Mouse (Mus musculus) frontal cortex, postnatal 25 days (tissue): ENCODE results near the gene Ntrk2.

Experiments
- DNase-seq, 2 experiments: peaks; one replicate each; pipeline ENCODE4 v3.0.0; 2022; ENCODE audit warnings: low spot score in 2 of 2

The Ntrk2 gene

DNA sequence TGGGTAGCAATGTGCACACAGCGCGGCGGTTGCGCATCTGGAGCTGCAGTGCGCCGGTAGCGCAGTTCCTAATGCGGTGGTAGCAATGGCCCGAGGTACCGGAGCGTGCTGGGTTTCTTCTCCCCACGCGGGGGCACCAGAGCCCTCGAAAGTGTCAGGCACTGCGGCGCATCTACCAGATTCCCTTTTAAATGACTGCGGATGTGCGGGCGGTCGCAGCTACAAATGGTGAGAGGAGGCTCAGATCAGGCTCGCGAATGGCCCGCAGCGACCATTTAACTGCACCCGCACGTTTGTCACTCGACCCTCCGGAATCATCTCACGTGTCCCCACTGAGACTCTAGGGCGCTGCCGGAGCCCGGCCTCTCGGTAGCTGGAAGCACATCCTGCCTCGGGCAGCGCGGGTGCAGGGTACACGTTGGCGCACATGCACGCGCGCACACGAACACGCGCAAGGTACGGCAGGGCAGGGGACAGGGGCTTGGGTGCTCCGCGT lies at the start of gene Ntrk2:
TSS of gene Ntrk2 (plus strand) at position 173 of the 496 bp plus-strand sequence.
- peak; percentile 88 to 91 for DNase-seq

DNA sequence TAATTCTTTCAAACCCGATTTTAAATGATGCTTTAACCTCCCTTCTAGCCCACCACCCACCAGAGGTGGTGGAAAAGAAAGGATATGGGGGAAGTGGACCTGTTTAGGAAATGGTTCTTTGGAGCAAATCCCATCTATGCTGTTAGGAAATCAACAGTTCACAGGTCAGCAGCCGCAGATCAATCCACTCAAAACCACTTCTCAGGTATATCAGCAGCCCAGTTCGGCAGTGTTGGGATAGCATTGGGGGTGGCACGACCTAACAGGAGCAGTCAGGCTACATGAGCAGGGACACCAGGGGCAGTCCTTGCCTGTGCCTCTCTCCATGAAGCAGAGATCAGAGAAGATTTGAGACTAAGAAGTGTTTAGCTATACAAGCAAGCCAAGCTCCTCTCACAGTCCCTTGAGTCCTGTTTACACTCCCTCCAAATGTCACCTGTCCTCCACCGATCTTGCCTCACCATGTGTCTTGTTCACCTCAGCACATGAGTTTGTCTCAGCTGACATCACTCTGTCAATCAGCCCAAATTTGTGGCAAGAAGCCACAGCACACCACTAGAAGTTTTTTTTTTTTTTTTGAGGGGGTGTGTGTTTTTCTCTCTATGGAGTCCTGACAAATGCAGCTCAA lies 45.3 kb upstream of the Ntrk2 start:
- DNase-seq = no peak

DNA sequence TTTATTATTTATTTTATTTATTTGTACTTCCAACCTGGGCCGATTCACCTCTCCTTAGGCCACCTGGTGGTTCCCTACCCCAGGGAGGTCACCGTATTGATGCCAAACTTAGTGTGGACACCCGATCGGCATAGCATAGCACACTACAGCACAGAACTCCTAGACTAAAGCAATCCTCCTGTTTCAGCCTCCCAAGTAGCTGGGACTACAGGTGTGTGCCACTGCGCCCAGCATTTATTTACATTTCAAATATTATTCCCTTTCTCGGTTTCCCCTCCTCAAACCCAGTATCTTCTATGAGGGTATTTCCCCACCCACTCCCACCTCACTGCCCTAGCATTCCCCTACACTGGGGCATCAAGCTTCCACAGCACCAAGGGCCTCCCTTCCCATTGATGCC lies 38.1 kb upstream of the Ntrk2 start:
- no peak for DNase-seq

- DNase-seq = no peak
These were observed 36.9 kb upstream of the Ntrk2 start for GRCm38 (mm10) chr13:58769438-58769837.

DNA sequence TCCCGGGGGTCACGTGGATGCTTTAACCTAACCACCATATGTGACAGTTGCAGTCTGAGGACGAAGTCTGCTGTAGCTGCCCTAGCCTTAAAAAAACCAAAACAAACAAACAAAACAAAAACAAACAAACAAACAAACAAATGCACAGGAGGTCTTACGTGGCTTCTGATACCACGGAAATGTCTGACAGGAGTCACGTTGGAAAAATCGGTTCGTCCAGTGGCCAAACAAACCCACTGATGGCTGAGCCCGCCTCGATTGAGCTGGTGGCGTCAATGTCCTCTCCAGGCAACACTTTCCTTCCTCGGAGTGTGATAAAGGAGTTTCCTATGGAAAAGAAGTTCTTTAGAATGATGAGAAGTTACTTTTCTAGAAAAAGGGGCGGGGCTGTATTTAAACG lies 27.1 kb upstream of the Ntrk2 start:
- no peak for DNase-seq

DNA sequence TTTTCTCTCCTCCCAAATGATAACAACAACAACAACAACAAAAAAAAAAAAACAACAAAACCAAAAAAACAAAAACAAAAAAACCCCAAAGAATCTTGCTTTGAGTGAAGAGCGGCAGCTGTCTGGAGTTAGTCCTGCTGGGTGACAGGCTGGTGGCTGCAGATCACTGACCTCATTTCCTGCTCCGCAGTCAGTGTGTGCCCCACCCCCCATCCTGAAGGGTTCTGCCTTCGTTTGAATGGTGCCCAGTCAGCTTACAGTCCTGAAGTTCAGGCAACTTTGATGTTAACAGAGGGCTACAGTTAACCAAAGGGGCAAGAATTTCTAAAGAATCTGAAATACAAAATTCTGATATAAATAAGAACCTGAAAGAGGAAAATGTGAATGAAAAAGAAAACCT lies 19.9 kb upstream of the Ntrk2 start:
- no peak for DNase-seq

GRCm38 (mm10) chr13:58790741-58791140 lies 15.6 kb upstream of the Ntrk2 start:
- DNase-seq = no peak

DNA sequence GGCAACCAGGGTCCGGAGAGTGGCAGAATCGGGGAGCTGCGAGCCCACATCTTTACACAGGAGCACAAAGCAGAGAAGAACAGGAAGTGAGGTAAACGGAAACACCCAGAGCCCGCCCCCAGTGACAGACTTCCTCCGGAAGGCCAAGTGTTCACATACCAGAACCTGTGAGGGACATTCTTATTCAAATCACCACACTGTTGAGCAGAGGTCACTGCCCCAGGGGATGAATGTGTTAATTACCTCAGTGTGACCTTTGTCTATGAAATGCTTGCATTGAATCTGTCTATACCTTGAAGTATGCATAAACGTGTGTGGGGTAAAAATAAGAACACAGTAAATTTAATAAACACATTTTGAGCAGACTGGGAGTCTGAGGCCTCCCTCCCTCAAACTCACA lies 9.0 kb upstream of the Ntrk2 start:
- DNase-seq = no peak

DNA sequence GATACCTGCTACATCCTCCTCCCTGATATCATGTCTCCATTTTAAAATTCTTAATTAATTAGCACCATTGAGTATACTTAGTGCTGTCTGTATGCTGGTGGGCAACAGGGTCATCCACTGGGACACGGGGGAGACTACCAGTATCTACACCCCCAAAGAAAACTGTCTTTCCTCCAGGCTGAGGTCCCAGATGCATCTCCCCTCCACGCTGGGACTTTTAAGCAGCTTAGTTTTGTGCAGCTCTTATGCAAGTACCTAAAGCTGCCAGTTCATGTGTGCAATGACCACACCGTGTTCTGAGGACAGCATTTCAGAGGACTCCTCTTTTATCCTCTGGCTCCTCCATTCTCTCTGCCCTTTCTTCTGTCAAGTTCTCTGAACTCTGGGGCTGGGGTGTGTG lies 5.1 kb upstream of the Ntrk2 start:
- DNase-seq = no peak

- no peak for DNase-seq
These were observed 2.5 kb upstream of the Ntrk2 start for GRCm38 (mm10) chr13:58803882-58804281.

DNA sequence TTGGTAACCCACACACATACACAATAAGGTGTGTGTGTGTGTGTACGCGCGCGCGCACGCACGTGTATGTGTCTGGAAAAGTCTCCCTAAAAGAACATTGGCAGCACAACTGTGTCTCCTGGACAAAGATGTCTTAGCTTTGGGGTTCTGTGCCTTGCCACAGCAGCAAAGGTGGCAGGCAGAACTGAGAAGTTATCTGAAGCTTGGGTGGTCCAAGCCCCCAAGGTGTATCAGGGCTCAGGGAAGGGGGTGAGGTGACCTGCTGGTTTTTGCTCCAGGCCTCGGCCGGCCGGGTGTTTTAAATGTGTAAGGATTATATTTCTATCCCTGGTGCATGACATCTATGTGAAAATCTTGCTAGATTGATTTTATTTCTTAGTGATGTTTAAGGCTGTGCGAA lies 536 bp upstream of the Ntrk2 start:
- DNase-seq = no peak

DNA sequence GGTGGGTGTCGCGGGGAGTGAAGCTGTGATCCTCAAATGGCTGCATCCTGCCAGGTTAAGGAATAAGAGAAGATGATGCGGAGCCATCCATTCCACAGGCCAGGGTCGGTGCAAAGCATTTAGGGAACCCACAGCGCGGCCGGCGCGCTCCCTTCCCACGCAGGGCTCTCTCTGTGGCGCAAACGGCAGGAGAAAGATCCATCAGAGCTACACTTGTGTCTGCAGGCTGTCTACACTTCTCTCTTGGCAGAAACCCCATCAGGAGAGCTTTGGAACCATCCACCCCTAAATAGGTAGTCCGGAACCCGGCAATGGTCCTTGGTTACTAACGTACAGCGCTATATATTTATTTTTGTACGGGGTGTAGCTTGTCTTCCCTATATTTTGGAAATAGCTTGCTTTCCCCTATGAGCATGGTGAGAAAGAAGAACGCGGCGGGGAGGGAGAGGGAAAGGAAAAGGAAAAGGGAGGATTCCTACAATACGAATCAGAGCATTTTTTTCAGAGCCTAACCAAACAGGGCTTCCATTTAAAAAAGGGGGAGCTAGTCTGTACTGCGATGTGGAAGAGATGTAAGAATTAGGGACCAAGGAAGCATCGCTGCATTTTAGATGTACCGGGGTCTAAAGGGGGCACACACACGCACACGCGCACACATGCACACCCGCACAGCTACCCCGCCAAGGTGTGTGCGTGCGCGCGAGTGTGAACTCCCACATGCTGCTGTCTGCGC lies 693 bp downstream of the Ntrk2 start:
- peak in 1 of 2 experiments; percentile 75 for DNase-seq

GRCm38 (mm10) chr13:58807629-58808363 lies 1.4 kb downstream of the Ntrk2 start:
- DNase-seq = peak in 1 of 2 experiments; percentile 77

- DNase-seq = peak; percentile 55 to 57
These were observed 2.0 kb downstream of the Ntrk2 start for GRCm38 (mm10) chr13:58808381-58808821.

- DNase-seq = peak; percentile 30 to 45
These were observed 3.6 kb downstream of the Ntrk2 start for GRCm38 (mm10) chr13:58809930-58810329.

- DNase-seq = no peak
These were observed 18.4 kb downstream of the Ntrk2 start for GRCm38 (mm10) chr13:58824752-58825151.

DNA sequence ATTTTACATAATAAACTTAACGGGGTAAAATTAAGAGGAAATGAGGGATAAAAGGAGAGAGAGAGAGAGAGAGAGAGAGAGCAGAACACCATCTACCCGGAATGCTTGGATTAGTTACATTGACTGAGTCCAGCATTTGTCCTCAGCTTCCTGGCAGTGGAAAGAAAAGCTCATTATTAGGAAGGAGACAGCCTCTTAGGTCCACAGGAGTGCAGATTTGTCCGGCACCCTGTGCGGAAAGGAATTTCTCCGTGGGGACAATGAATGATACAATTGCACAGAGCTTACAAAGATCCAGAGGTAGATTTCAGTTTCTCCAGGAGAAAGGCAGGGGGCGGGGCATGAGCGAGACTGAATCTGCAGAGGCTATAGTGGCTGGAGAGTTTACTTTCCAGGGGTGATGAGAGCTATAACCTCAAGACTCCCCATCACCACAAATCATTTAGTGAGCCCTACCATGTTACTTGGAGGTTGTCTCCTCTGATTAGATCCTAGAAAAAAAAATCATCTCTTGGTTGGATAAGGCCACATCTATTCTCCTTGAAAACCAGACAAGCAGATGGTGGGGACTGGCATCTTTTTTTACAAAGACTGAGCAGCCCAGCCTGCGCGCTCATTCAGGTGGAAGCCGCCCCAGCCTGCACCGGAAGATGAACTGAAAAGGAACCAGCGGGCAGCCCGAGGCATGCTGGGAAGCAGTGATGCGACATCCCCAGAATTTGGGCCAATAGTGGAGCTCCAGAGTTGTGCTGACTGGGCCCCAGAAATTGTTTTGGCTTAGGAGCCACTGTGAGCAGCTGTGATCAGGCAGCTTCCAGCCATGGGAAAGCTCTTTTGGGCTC lies 20.2 kb downstream of the Ntrk2 start:
- DNase-seq = no peak

DNA sequence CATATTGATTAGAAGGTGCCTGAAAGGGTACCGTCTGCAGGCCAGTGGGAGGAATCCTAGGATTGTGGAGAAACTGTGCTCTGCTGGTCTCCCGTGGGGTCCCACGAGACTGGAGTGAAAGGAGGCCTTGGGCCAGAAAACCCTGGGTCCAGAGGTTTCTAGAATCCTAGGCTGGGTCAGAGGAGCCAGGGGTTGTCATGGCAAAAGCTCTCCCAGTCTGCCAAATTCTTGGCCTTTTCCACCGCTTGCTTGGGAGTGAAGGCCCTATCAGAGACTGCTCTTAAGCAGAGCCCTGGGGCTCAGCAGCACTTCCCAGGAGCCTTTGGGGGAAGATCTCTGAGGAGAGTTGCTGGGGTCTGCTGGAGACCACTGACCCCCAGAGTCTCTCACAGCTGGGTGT lies 25.6 kb downstream of the Ntrk2 start:
- DNase-seq = no peak

GRCm38 (mm10) chr13:58834726-58835125 lies 28.4 kb downstream of the Ntrk2 start:
- no peak for DNase-seq

- no peak for DNase-seq
These were observed 30.5 kb downstream of the Ntrk2 start for GRCm38 (mm10) chr13:58836891-58837290.

DNA sequence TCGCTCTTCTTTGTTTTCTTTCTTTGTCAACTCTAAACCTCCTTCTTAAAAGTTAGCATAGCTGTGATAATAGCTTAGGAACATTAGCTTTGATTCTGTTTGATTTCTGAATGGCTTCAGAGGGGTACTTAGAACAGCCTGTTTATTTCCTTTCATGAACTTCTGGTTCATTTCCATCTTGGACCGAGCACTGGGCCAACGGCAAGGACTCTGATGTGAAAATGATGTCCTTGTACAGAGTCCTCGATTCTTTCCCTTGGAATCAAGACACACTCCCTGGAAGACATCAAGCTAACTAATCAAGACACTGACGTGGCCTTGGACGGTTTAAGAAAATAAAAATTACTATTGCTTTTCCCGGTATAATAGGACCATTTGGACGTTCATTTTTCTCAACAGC lies 31.7 kb downstream of the Ntrk2 start:
- no peak for DNase-seq
